Mouse (Mus musculus) G1E (cell line): Measurements from ENCODE around the gene Pcnx. TPM values are rescaled to one million over a fixed set of nuclear protein-coding genes. Genes with fewer than 3 reads are reported as not detected.

Experiments used
- ATAC-seq: 2 replicates; pipeline ENCODE4 v1.8.0; 2016; ENCODE audit warnings: mild to moderate bottlenecking; ENCODE audit not compliant: insufficient number of reproducible peaks, poor library complexity, low FRiP score, severe bottlenecking; ENCODE audit errors: extremely low read depth
- DNase-seq: peaks from one replicate; pipeline ENCODE4 v3.0.0; 2012; ENCODE audit warnings: low spot score
- H3K27me3 ChIP-seq: 2 replicates; pipeline ENCODE4 v1.6.1; 2012; ENCODE audit warnings: mild to moderate bottlenecking, low read length, inconsistent platforms; ENCODE audit not compliant: insufficient read depth
- H3K36me3 ChIP-seq: replicated peaks from 2 replicates; pipeline ENCODE3; 2012; ENCODE audit warnings: mild to moderate bottlenecking, inconsistent platforms
- H3K4me1 ChIP-seq: 2 replicates; pipeline ENCODE4 v1.6.1; 2012; ENCODE audit warnings: low read depth, low read length, inconsistent platforms, mixed read lengths; ENCODE audit not compliant: insufficient read depth
- H3K4me3 ChIP-seq: 2 replicates; pipeline ENCODE4 v1.5.1; 2012; ENCODE audit warnings: low read depth, mild to moderate bottlenecking, inconsistent platforms, low read length, moderate library complexity, mixed read lengths
- H3K9me3 ChIP-seq: replicated peaks from 2 replicates; pipeline ENCODE4 v1.6.1; 2012; ENCODE audit warnings: inconsistent platforms
- CTCF ChIP-seq: IDR thresholded peaks from 2 replicates; pipeline ENCODE4 v1.5.1; 2012; ENCODE audit warnings: low read depth, low read length, inconsistent platforms, mixed read lengths
- GATA1 ChIP-seq: IDR thresholded peaks from 2 replicates; pipeline ENCODE4 v1.6.1; 2012; ENCODE audit warnings: borderline replicate concordance, low read length, inconsistent platforms, mixed read lengths
- GATA2 ChIP-seq: IDR thresholded peaks from 2 replicates; pipeline ENCODE4 v1.6.1; 2012; ENCODE audit warnings: low read depth, low read length, inconsistent platforms, borderline replicate concordance
- POLR2AphosphoS5 ChIP-seq: IDR thresholded peaks from 2 replicates; pipeline ENCODE4 v1.6.1; 2012; ENCODE audit warnings: low read depth, low read length, inconsistent platforms; ENCODE audit not compliant: insufficient replicate concordance
- TAL1 ChIP-seq: conservative IDR thresholded peaks from 2 replicates; pipeline ENCODE4 v1.6.1; 2012; ENCODE audit warnings: low read depth, low read length, inconsistent platforms, mixed read lengths
- polyA plus RNA-seq: library from polyadenylated mRNA; stranded (reverse); fragments of >175 nt; gene quantifications from 2 replicates; pipeline ENCODE4 v1.2.3, GENCODE M21; 2012
- total RNA-seq, 2 experiments: library from RNA; stranded (forward) in 1 of 2; stranded (reverse) in 1 of 2; fragments of 200-1000 nt in 1 of 2; fragments of >200 nt in 1 of 2; fragmentation: Nextera tagmentation in 1 of 2; gene quantifications; 2 replicates each; pipeline ENCODE4 v1.2.3; 2014 to 2017

Pcnx gene
- total RNA-seq (2014; fragmentation: Nextera tagmentation) (not detected in 2 replicates), total RNA-seq (2017) (0.23 and 0.27 TPM in 2 replicates), polyA plus RNA-seq (not detected in 2 replicates)

GRCm38 (mm10) chr12:81859351-81860307, at the start of gene Pcnx:
Gene Pcnx (plus strand): TSS chr12:81860023.
- Histone ChIP-seq H3K36me3 (no peaks in the 10 kb centered on the region), H3K4me1 (no peaks in the 10 kb centered on the region), H3K4me3 (peak within 1 kb of the TSS; percentile 59; the same call in 1 of the 2 replicates), H3K27me3 (peaks cover 17% of the 10 kb centered on the region; the same call in 1 of the 2 replicates), H3K9me3 (peaks cover 13% of the 10 kb centered on the region)
- no peak for ATAC-seq
- DNase-seq, result no peak
- TF ChIP-seq TAL1, result no peak
- TF ChIP-seq POLR2AphosphoS5, result no peak
- TF ChIP-seq GATA1, result no peak
- TF ChIP-seq CTCF, result no peak
- no peak for TF ChIP-seq GATA2

GRCm38 (mm10) chr12:81810417-81810816, 49.4 kb upstream of the Pcnx start:
- Histone ChIP-seq H3K27me3 (peaks cover 9% of the 10 kb centered on the region), H3K4me1 (no peaks in the 10 kb centered on the region), H3K36me3 (no peaks in the 10 kb centered on the region), H3K4me3 (no peak overlapping the region), H3K9me3 (no peaks in the 10 kb centered on the region)
- TF ChIP-seq CTCF, result no peak
- no peak for TF ChIP-seq TAL1
- no peak for TF ChIP-seq GATA1
- TF ChIP-seq GATA2, result no peak
- DNase-seq (no peak), ATAC-seq (no peak)

GRCm38 (mm10) chr12:81814742-81815141, 45.1 kb upstream of the Pcnx start:
- Histone ChIP-seq H3K27me3 (peaks cover 2% of the 10 kb centered on the region), H3K4me3 (no peak overlapping the region), H3K36me3 (no peaks in the 10 kb centered on the region), H3K4me1 (no peaks in the 10 kb centered on the region), H3K9me3 (no peaks in the 10 kb centered on the region)
- DNase-seq (no peak), ATAC-seq (no peak)
- TF ChIP-seq TAL1, result no peak
- no peak for TF ChIP-seq POLR2AphosphoS5
- no peak for TF ChIP-seq CTCF
- no peak for TF ChIP-seq GATA2
- no peak for TF ChIP-seq GATA1

- Histone ChIP-seq H3K4me3 (no peak overlapping the region), H3K36me3 (no peaks in the 10 kb centered on the region), H3K27me3 (peaks cover 2% of the 10 kb centered on the region; the same call in 1 of the 2 replicates), H3K9me3 (no peaks in the 10 kb centered on the region), H3K4me1 (no peaks in the 10 kb centered on the region)
- DNase-seq (no peak), ATAC-seq (no peak)
- TF ChIP-seq GATA2 (no peak), TAL1 (no peak)
Observed at GRCm38 (mm10) chr12:81816330-81817125, 43.3 kb upstream of the Pcnx start.

- no peaks in the 10 kb centered on the region for H3K9me3 ChIP-seq
- ATAC-seq, result no peak
- H3K36me3 ChIP-seq, result no peaks in the 10 kb centered on the region
- peaks cover 2% of the 10 kb centered on the region; the same call in 1 of the 2 replicates for H3K27me3 ChIP-seq
- H3K4me1 ChIP-seq, result no peaks in the 10 kb centered on the region
- no peak for TF ChIP-seq GATA2
- no peak for TF ChIP-seq TAL1
- no peak for TF ChIP-seq GATA1
- no peak for TF ChIP-seq CTCF
- DNase-seq, result no peak
- H3K4me3 ChIP-seq, result no peak overlapping the region
Observed at GRCm38 (mm10) chr12:81817126-81817505, 42.7 kb upstream of the Pcnx start.

GRCm38 (mm10) chr12:81820700-81821099, 39.1 kb upstream of the Pcnx start:
- DNase-seq (no peak), ATAC-seq (no peak)
- H3K4me1 ChIP-seq, result no peaks in the 10 kb centered on the region
- TF ChIP-seq CTCF (no peak), GATA1 (no peak), POLR2AphosphoS5 (no peak), GATA2 (no peak), TAL1 (no peak)
- H3K36me3 ChIP-seq, result no peaks in the 10 kb centered on the region
- H3K27me3 ChIP-seq, result peaks cover 2% of the 10 kb centered on the region; the same call in 1 of the 2 replicates
- H3K9me3 ChIP-seq, result no peaks in the 10 kb centered on the region
- no peak overlapping the region for H3K4me3 ChIP-seq
